Mouse (Mus musculus): ENCODE results near the gene Cfap73.
A peak's percentile ranks its signal among the peaks of the same experiment; 100 is the strongest.

Cfap73 gene

DNA sequence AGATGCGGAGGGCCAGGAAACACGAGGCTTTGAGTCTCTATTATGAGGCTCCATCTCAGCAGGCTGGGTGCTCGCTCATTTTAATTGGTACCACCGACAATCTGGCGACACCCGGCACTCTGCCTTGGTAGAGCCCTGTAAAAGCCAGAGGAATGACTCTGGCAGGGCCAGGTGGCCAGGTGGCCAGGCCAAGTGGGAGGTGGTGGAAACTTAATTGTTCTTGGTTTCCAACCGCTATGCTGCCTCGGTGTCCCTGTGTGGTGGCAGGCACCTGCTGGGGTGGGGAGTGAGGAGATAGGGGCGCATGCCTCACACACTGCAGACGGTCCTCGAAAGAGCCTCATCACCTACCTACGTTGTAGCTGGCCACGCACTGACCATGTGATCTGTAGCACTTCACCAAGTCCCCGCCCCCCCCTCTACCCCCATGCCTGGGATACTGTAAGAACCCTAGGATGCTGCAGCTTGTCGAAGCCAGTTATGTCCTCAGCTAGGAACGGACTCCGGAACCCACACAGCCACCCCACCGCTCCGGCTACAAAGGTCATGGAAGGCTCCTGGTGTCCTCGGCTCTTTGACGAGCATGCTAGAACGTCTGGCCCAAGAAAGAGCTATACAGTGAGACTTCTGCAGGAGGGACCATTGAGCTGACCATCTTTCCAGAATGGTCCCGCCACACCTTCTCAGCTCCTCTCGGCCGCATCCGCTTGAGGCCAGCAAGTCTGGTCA lies 54.0 kb downstream of the Cfap73 start:
- peak; percentile 56 for DNase-seq

DNA sequence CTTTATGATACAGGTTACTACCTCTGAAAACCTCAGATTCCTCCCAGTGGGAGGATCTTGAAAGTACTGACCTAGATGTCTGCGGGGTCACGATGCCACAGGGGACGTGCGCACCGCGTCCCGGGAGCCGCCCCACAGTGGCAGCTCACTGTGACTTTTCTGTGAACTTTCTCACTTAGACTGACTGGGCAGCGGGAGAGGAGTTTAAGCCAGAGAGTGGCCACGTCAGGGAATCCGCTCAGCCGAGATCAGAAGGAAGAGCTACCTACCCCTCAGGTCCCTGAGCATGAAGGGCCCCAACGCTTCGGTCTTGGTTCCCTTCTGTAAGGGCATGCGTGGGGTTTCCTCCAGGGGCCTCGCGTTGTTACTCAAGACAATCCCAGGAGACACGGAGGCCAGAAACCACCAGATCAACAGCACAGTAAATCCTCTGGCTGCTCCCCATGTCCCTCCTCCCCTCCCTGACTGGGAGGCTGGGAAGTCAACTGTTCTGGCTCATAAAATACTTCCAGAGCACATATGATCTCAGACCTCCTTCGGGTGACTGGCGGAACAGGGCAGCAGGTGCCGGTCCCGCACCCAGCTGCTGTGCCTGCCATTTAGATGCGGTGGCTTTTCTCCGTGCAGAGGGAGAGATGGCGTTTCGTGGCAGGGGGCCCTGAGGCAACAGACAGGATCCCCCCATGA lies 54.7 kb downstream of the Cfap73 start:
- peak; percentile 64 for DNase-seq

DNA sequence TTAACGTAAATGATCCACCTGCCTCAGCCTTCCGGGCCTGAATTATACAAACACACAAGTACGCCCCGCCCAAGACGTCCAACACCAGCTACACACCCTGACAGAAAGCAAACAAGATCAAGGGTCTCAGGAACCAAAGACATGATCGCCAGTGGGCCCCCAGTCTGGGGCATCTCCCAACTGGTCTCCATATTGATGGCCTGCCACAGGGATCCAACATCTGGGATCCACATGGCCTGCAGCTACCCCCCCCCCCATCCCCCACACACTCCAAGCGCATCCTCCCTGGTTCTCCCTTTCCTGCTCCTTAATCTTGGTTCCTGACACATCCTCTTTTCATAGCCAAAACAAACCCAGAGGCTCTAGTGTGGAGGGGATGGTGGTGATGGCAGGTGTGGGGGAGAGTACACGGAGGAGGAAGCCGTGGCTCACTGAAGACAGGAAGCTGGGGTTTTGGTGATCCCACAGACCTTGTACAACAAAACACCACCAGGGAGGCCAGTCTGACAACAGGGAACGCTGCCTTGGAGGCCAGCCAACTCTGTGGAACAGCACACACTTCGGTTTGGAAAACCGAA lies 55.4 kb downstream of the Cfap73 start:
- DNase-seq = peak; percentile 82
